Mouse (Mus musculus): Measurements from ENCODE around the gene Ptges2.

DNA sequence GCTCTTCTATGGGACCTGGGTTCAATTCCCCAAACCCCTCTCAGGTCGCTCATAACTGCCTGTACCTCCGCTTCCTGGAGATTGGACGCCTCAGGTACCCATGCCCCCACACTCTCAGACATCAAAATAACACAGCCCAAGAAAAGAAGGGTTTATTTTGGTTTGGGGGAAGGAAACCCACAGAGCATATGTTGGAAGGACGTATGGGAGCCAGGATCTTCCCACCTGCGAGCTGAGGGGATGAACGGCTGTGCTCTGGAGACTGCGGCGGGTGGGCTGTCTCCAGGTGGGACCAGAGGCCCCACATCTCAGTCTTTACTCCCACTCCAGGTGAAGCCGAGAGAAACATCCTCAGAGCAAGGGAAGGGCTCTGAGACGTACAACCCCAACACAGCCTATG, 18.7 kb upstream of the Ptges2 start:
- TF ChIP-seq CHD2 (IDR thresholded peaks at IDR 0.05; ENCODE audit: low read depth, low read length) (no peak), ZC3H11A (IDR thresholded peaks at IDR 0.05; ENCODE audit: borderline replicate concordance, low read depth, low read length) (no peak), HCFC1 (IDR thresholded peaks at IDR 0.05; ENCODE audit: borderline replicate concordance, insufficient read depth, low read length) (no peak), ZNF384 (IDR thresholded peaks at IDR 0.05; ENCODE audit: low read depth, low read length) (no peak)

Data from ES-E14 (cell line).